Comparison of ENCODE assay signal across 26 mouse cellular contexts in the genomic region with DNA sequence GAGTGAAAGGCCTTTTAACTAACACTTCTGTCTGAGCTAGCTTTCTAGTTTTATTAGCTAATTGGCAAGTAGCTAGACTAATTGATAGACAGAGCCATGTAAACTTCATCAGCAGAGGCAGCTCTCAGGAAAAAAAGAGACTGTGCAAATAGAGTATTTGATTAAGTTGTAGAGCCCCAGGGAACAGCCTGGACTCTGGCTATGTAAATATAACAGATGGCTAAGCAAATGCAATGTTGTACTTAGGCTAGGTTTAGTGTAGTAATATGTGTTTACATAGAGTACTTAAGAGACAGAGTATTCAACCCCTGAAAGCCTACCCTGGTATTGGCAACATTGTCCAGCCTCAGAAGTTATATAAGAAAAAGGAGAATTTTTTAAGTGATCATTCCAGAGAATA.
A peak's percentile ranks its signal among the peaks of the same experiment; 100 is the strongest.
DNase-seq lines count a peak whose midpoint lies in the region; ATAC-seq and TF ChIP-seq lines count a peak whose summit lies in the region.
"Had no signal": no experiment of that assay in that cellular context is flagged by ENCODE, and none has a peak within 500 bp of the region (broad histone marks: within the 10 kb centered on the region; RNA-seq: fewer than 3 reads in every experiment).

No protein-coding gene starts in this region.

- no peaks in the 10 kb centered on the region for H3K27me3 ChIP-seq in liver, adult 2 months (ENCODE audit: control insufficient read depth, insufficient read depth, low read length)
- no peaks in the 10 kb centered on the region for H3K27me3 ChIP-seq in intestine, embryonic 16.5 days (replicated peaks; ENCODE audit: control insufficient read depth, insufficient read depth, low read length)
- H3K27me3 ChIP-seq in midbrain, embryonic 14.5 days (ENCODE audit: control insufficient read depth, insufficient read depth, low read length) = no peaks in the 10 kb centered on the region
- H3K27me3 ChIP-seq: embryonic facial prominence, embryonic 15.5 days; heart, embryonic 13.5 days; limb, embryonic 13.5 days; megakaryocyte, embryonic 14.5 days; neural tube, embryonic 12.5 days had no signal

- H3K4me1 ChIP-seq in liver, adult 2 months (ENCODE audit: control insufficient read depth, insufficient read depth, low read length) = no peaks in the 10 kb centered on the region
- H3K4me1 ChIP-seq in intestine, embryonic 16.5 days (ENCODE audit: control insufficient read depth, insufficient read depth, low read length) = no peaks in the 10 kb centered on the region
- H3K4me1 ChIP-seq in midbrain, embryonic 14.5 days (ENCODE audit: control insufficient read depth, insufficient read depth, low read length) = no peaks in the 10 kb centered on the region
- H3K4me1 ChIP-seq: embryonic facial prominence, embryonic 15.5 days; heart, embryonic 13.5 days; limb, embryonic 13.5 days; megakaryocyte, embryonic 14.5 days; neural tube, embryonic 12.5 days had no signal

- peak; percentile 37 for DNase-seq in liver, adult 2 months (ENCODE audit: extremely low read depth, low read depth, low spot score)
- no peak for DNase-seq in liver
- peak; percentile 0 for DNase-seq in lung, postnatal 25 days (ENCODE audit: low spot score)
- no peak for DNase-seq in lung, postnatal 14 days
- peak; percentile 4 for DNase-seq in midbrain, embryonic 14.5 days
- DNase-seq in spleen, postnatal 14 days (ENCODE audit: low spot score in 2 of 2) = no peak
- DNase-seq: adrenal gland, adult 8-10 months; cerebellum, adult 18-20 months; cerebellum, postnatal 14 days; gastrocnemius, postnatal 36 days; heart, adult 2 months; heart, postnatal 14 days; kidney, adult 2 months; layer of hippocampus, adult 9-11 months; right cerebral cortex, postnatal 14 days; thymus, adult 2 months; thymus, postnatal 4 days had no signal

- H3K79me2 ChIP-seq in liver, adult 2 months (ENCODE audit: control insufficient read depth, insufficient read depth, low read length) = no peaks in the 10 kb centered on the region

- no peaks in the 10 kb centered on the region for H3K36me3 ChIP-seq in liver, adult 2 months (ENCODE audit: control insufficient read depth, insufficient read depth, low read length)
- H3K36me3 ChIP-seq in intestine, embryonic 16.5 days (ENCODE audit: control insufficient read depth, insufficient read depth, low read length) = no peaks in the 10 kb centered on the region
- no peaks in the 10 kb centered on the region for H3K36me3 ChIP-seq in midbrain, embryonic 14.5 days (ENCODE audit: control insufficient read depth, insufficient read depth, low read length)
- H3K36me3 ChIP-seq: embryonic facial prominence, embryonic 15.5 days; heart, embryonic 13.5 days; limb, embryonic 13.5 days; neural tube, embryonic 12.5 days had no signal

- H3K27ac ChIP-seq in liver, adult 2 months (replicated peaks; ENCODE audit: insufficient read depth, low read depth, low read length) = no peak overlapping the region
- no peak overlapping the region for H3K27ac ChIP-seq in intestine, embryonic 16.5 days (ENCODE audit: low read length)
- no peak overlapping the region for H3K27ac ChIP-seq in midbrain, embryonic 14.5 days (replicated peaks; ENCODE audit: low read depth, low read length)
- H3K27ac ChIP-seq: embryonic facial prominence, embryonic 15.5 days; heart, adult 2 months; heart, embryonic 13.5 days; kidney, postnatal 0 days; limb, embryonic 13.5 days; liver, embryonic 14.5 days; neural tube, embryonic 12.5 days had no signal

- TF ChIP-seq POLR2A in liver, adult 2 months (IDR thresholded peaks at IDR 0.05; ENCODE audit: extremely low read depth, insufficient read depth, low read length) = no peak

- no peak overlapping the region for H3K9ac ChIP-seq in liver, adult 2 months (ENCODE audit: low read depth, low read length)
- no peak overlapping the region for H3K9ac ChIP-seq in intestine, embryonic 16.5 days (ENCODE audit: low read depth, low read length)
- H3K9ac ChIP-seq in midbrain, embryonic 14.5 days (replicated peaks; ENCODE audit: low read length) = no peak overlapping the region
- H3K9ac ChIP-seq: embryonic facial prominence, embryonic 15.5 days; heart, embryonic 13.5 days; limb, embryonic 13.5 days; liver, embryonic 14.5 days; neural tube, embryonic 12.5 days had no signal

- no peaks in the 10 kb centered on the region for H3K9me3 ChIP-seq in intestine, embryonic 16.5 days (ENCODE audit: control insufficient read depth, low read length)
- H3K9me3 ChIP-seq in midbrain, embryonic 14.5 days (ENCODE audit: control insufficient read depth, low read length) = no peaks in the 10 kb centered on the region
- H3K9me3 ChIP-seq: embryonic facial prominence, embryonic 15.5 days; heart, embryonic 13.5 days; limb, embryonic 13.5 days; megakaryocyte, embryonic 14.5 days; neural tube, embryonic 12.5 days had no signal

- no peak overlapping the region for H3K4me3 ChIP-seq in liver, adult 2 months (ENCODE audit: insufficient read depth, low read depth, low read length)
- no peak overlapping the region for H3K4me3 ChIP-seq in intestine, embryonic 16.5 days (ENCODE audit: low read length)
- H3K4me3 ChIP-seq in midbrain, embryonic 14.5 days (replicated peaks; ENCODE audit: low read depth, low read length) = no peak overlapping the region
- H3K4me3 ChIP-seq: embryonic facial prominence, embryonic 15.5 days; heart, adult 2 months; heart, embryonic 13.5 days; limb, embryonic 13.5 days; megakaryocyte, embryonic 14.5 days; neural tube, embryonic 12.5 days had no signal

- H3K4me2 ChIP-seq in intestine, embryonic 16.5 days (ENCODE audit: low read depth, low read length) = no peak overlapping the region
- H3K4me2 ChIP-seq in midbrain, embryonic 14.5 days (ENCODE audit: low read length) = no peak overlapping the region
- H3K4me2 ChIP-seq: embryonic facial prominence, embryonic 15.5 days; heart, embryonic 13.5 days; limb, embryonic 13.5 days; neural tube, embryonic 12.5 days had no signal

- ATAC-seq in intestine, embryonic 16.5 days = peak; percentile 85
- no peak for ATAC-seq in midbrain, embryonic 14.5 days (ENCODE audit: low FRiP score, low TSS enrichment)
- ATAC-seq: activated CD4-positive, CD25-positive, alpha-beta regulatory T cell, adult 4 months had no signal

- no peak for TF ChIP-seq CTCF in liver, adult 2 months (IDR thresholded peaks at IDR 0.05; ENCODE audit: low read depth, low read length)

Comparison
In these comparisons a context has a peak if more than half of its experiments do, and no peak if none do; other contexts are left out.
1. DNase-seq: peak in liver, adult 2 months (single experiment), lung, postnatal 25 days (single experiment) and midbrain, embryonic 14.5 days (single experiment); none in liver (single experiment), lung, postnatal 14 days (single experiment) and spleen, postnatal 14 days (0 of 2).